Mouse (Mus musculus): ENCODE measurements around the gene Fam208a. TPM values are rescaled to one million over a fixed set of nuclear protein-coding genes. Genes with fewer than 3 reads are reported as not detected.
A peak's percentile ranks its signal among the peaks of the same experiment; 100 is the strongest.

The Fam208a gene
- polyA plus RNA-seq, 1 experiment from 2014 or later, result 21.5 TPM

- H3K9ac ChIP-seq, result no peak overlapping the region
- ATAC-seq (ENCODE audit: insufficient number of reproducible peaks, insufficient read depth, low FRiP score, low TSS enrichment), result no peak
- H3K4me1 ChIP-seq, result peaks cover 5% of the 10 kb centered on the region; the same call in 1 of the 2 replicates
- no peak overlapping the region for H3K27ac ChIP-seq
- no peaks in the 10 kb centered on the region for H3K27me3 ChIP-seq
- H3K9me3 ChIP-seq, result no peaks in the 10 kb centered on the region
- H3K4me2 ChIP-seq (replicated peaks), result no peak overlapping the region
- WGBS, result 82% methylated on average over 6 of the region's 6 CpGs
- no peak overlapping the region for H3K4me3 ChIP-seq
- H3K36me3 ChIP-seq, result no peaks in the 10 kb centered on the region
These were observed 31.1 kb upstream of the Fam208a start for GRCm38 (mm10) chr14:27397526-27397925.

GRCm38 (mm10) chr14:27400495-27400894, 28.1 kb upstream of the Fam208a start:
- Histone ChIP-seq H3K27me3 (no peaks in the 10 kb centered on the region), H3K9ac (no peak overlapping the region), H3K4me3 (no peak overlapping the region), H3K9me3 (no peaks in the 10 kb centered on the region), H3K36me3 (no peaks in the 10 kb centered on the region), H3K4me2 (replicated peaks) (no peak overlapping the region), H3K4me1 (no peaks in the 10 kb centered on the region), H3K27ac (no peak overlapping the region)
- ATAC-seq (ENCODE audit: insufficient number of reproducible peaks, insufficient read depth, low FRiP score, low TSS enrichment), result no peak
- 86% methylated on average over 6 of the region's 6 CpGs for WGBS

- Histone ChIP-seq H3K27me3 (no peaks in the 10 kb centered on the region), H3K9ac (no peak overlapping the region), H3K4me1 (no peaks in the 10 kb centered on the region), H3K9me3 (no peaks in the 10 kb centered on the region), H3K36me3 (no peaks in the 10 kb centered on the region), H3K27ac (0 out of 2 replicates have a peak overlapping the region, but pooled peaks have one; percentile 12), H3K4me2 (replicated peaks) (no peak overlapping the region), H3K4me3 (no peak overlapping the region)
- no peak for ATAC-seq (ENCODE audit: insufficient number of reproducible peaks, insufficient read depth, low FRiP score, low TSS enrichment)
- 80% methylated on average over 12 of the region's 12 CpGs for WGBS
These were observed 26.8 kb upstream of the Fam208a start for GRCm38 (mm10) chr14:27401717-27402278.

- Histone ChIP-seq H3K27ac (0 out of 2 replicates have a peak overlapping the region, but pooled peaks have one; percentile 12), H3K4me2 (replicated peaks) (no peak overlapping the region), H3K27me3 (no peaks in the 10 kb centered on the region), H3K9ac (no peak overlapping the region), H3K4me3 (no peak overlapping the region), H3K36me3 (no peaks in the 10 kb centered on the region), H3K4me1 (no peaks in the 10 kb centered on the region), H3K9me3 (no peaks in the 10 kb centered on the region)
- no peak for ATAC-seq (ENCODE audit: insufficient number of reproducible peaks, insufficient read depth, low FRiP score, low TSS enrichment)
- 73% methylated on average over 10 of the region's 10 CpGs for WGBS
These were observed 26.0 kb upstream of the Fam208a start for GRCm38 (mm10) chr14:27402332-27403250.

- Histone ChIP-seq H3K4me3 (no peak overlapping the region), H3K4me2 (replicated peaks) (no peak overlapping the region), H3K9ac (no peak overlapping the region), H3K4me1 (no peaks in the 10 kb centered on the region), H3K27me3 (no peaks in the 10 kb centered on the region), H3K36me3 (no peaks in the 10 kb centered on the region), H3K9me3 (no peaks in the 10 kb centered on the region), H3K27ac (no peak overlapping the region)
- no peak for ATAC-seq (ENCODE audit: insufficient number of reproducible peaks, insufficient read depth, low FRiP score, low TSS enrichment)
- 89% methylated on average over 4 of the region's 4 CpGs for WGBS
These were observed 23.2 kb upstream of the Fam208a start for GRCm38 (mm10) chr14:27405452-27405851.

GRCm38 (mm10) chr14:27405947-27406346, 22.7 kb upstream of the Fam208a start:
- ATAC-seq (ENCODE audit: insufficient number of reproducible peaks, insufficient read depth, low FRiP score, low TSS enrichment), result no peak
- Histone ChIP-seq H3K36me3 (no peaks in the 10 kb centered on the region), H3K27ac (no peak overlapping the region), H3K27me3 (no peaks in the 10 kb centered on the region), H3K9ac (no peak overlapping the region), H3K4me3 (no peak overlapping the region), H3K4me1 (no peaks in the 10 kb centered on the region), H3K4me2 (replicated peaks) (no peak overlapping the region), H3K9me3 (no peaks in the 10 kb centered on the region)
- 88% methylated on average over 2 of the region's 2 CpGs for WGBS

GRCm38 (mm10) chr14:27408240-27408639, 20.4 kb upstream of the Fam208a start:
- no peaks in the 10 kb centered on the region for H3K9me3 ChIP-seq
- H3K27ac ChIP-seq, result no peak overlapping the region
- no peaks in the 10 kb centered on the region for H3K4me1 ChIP-seq
- 89% methylated on average over 3 of the region's 3 CpGs for WGBS
- no peak overlapping the region for H3K4me3 ChIP-seq
- H3K4me2 ChIP-seq (replicated peaks), result no peak overlapping the region
- no peaks in the 10 kb centered on the region for H3K27me3 ChIP-seq
- ATAC-seq (ENCODE audit: insufficient number of reproducible peaks, insufficient read depth, low FRiP score, low TSS enrichment), result no peak
- no peaks in the 10 kb centered on the region for H3K36me3 ChIP-seq
- no peak overlapping the region for H3K9ac ChIP-seq

GRCm38 (mm10) chr14:27409662-27410061, 19.0 kb upstream of the Fam208a start:
- no peaks in the 10 kb centered on the region for H3K36me3 ChIP-seq
- H3K9ac ChIP-seq, result no peak overlapping the region
- ATAC-seq (ENCODE audit: insufficient number of reproducible peaks, insufficient read depth, low FRiP score, low TSS enrichment), result no peak
- no peak overlapping the region for H3K4me3 ChIP-seq
- no peak overlapping the region for H3K27ac ChIP-seq
- WGBS, result 91% methylated on average over 3 of the region's 3 CpGs
- H3K4me1 ChIP-seq, result no peaks in the 10 kb centered on the region
- H3K9me3 ChIP-seq, result no peaks in the 10 kb centered on the region
- no peaks in the 10 kb centered on the region for H3K27me3 ChIP-seq
- H3K4me2 ChIP-seq (replicated peaks), result no peak overlapping the region

- 84% methylated on average over 7 of the region's 7 CpGs for WGBS
- H3K27me3 ChIP-seq, result no peaks in the 10 kb centered on the region
- H3K27ac ChIP-seq, result no peak overlapping the region
- H3K4me1 ChIP-seq, result no peaks in the 10 kb centered on the region
- H3K4me2 ChIP-seq (replicated peaks), result no peak overlapping the region
- no peaks in the 10 kb centered on the region for H3K9me3 ChIP-seq
- no peak overlapping the region for H3K9ac ChIP-seq
- no peak overlapping the region for H3K4me3 ChIP-seq
- ATAC-seq (ENCODE audit: insufficient number of reproducible peaks, insufficient read depth, low FRiP score, low TSS enrichment), result no peak
- no peaks in the 10 kb centered on the region for H3K36me3 ChIP-seq
These were observed 17.1 kb upstream of the Fam208a start for GRCm38 (mm10) chr14:27411492-27411891.

- Histone ChIP-seq H3K4me2 (replicated peaks) (no peak overlapping the region), H3K4me3 (no peak overlapping the region), H3K27me3 (no peaks in the 10 kb centered on the region), H3K9me3 (no peaks in the 10 kb centered on the region), H3K36me3 (no peaks in the 10 kb centered on the region), H3K4me1 (no peaks in the 10 kb centered on the region), H3K9ac (no peak overlapping the region), H3K27ac (no peak overlapping the region)
- 75% methylated on average over 8 of the region's 8 CpGs for WGBS
- no peak for ATAC-seq (ENCODE audit: insufficient number of reproducible peaks, insufficient read depth, low FRiP score, low TSS enrichment)
These were observed 15.9 kb upstream of the Fam208a start for GRCm38 (mm10) chr14:27412699-27413098.

- H3K4me2 ChIP-seq (replicated peaks), result no peak overlapping the region
- H3K27ac ChIP-seq, result no peak overlapping the region
- H3K4me3 ChIP-seq, result no peak overlapping the region
- no peaks in the 10 kb centered on the region for H3K4me1 ChIP-seq
- no peaks in the 10 kb centered on the region for H3K27me3 ChIP-seq
- 0 out of 2 replicates have a peak, but pooled peaks have one; percentile 35 for ATAC-seq (ENCODE audit: insufficient number of reproducible peaks, insufficient read depth, low FRiP score, low TSS enrichment)
- no peaks in the 10 kb centered on the region for H3K36me3 ChIP-seq
- 38% methylated on average over 4 of the region's 4 CpGs for WGBS
- H3K9me3 ChIP-seq, result no peaks in the 10 kb centered on the region
- no peak overlapping the region for H3K9ac ChIP-seq
These were observed 14.7 kb upstream of the Fam208a start for GRCm38 (mm10) chr14:27413961-27414360.

GRCm38 (mm10) chr14:27420816-27421215, 7.8 kb upstream of the Fam208a start:
- ATAC-seq (ENCODE audit: insufficient number of reproducible peaks, insufficient read depth, low FRiP score, low TSS enrichment), result no peak
- WGBS, result 67% methylated on average over 3 of the region's 3 CpGs
- Histone ChIP-seq H3K4me1 (no peaks in the 10 kb centered on the region), H3K27me3 (no peaks in the 10 kb centered on the region), H3K4me2 (replicated peaks) (no peak overlapping the region), H3K9me3 (no peaks in the 10 kb centered on the region), H3K9ac (no peak overlapping the region), H3K36me3 (no peaks in the 10 kb centered on the region), H3K4me3 (no peak overlapping the region), H3K27ac (no peak overlapping the region)

Data from embryonic facial prominence, embryonic 12.5 days (tissue).